Mouse (Mus musculus): ENCODE results near the gene Matk. TPM values are rescaled to one million over a fixed set of nuclear protein-coding genes. Genes with fewer than 3 reads are reported as not detected.
A peak's percentile ranks its signal among the peaks of the same experiment; 100 is the strongest.
"Not testable (repeated sequence)": the region's sequence is repeated elsewhere in the genome, so short reads cannot be mapped to it uniquely, and the experiment has no call there.

The Matk gene
- polyA plus RNA-seq (2015; fragmentation: Nextera tagmentation; extraction: Ambion mirVana) = 3.4 and 3.8 TPM in 2 replicates

DNA sequence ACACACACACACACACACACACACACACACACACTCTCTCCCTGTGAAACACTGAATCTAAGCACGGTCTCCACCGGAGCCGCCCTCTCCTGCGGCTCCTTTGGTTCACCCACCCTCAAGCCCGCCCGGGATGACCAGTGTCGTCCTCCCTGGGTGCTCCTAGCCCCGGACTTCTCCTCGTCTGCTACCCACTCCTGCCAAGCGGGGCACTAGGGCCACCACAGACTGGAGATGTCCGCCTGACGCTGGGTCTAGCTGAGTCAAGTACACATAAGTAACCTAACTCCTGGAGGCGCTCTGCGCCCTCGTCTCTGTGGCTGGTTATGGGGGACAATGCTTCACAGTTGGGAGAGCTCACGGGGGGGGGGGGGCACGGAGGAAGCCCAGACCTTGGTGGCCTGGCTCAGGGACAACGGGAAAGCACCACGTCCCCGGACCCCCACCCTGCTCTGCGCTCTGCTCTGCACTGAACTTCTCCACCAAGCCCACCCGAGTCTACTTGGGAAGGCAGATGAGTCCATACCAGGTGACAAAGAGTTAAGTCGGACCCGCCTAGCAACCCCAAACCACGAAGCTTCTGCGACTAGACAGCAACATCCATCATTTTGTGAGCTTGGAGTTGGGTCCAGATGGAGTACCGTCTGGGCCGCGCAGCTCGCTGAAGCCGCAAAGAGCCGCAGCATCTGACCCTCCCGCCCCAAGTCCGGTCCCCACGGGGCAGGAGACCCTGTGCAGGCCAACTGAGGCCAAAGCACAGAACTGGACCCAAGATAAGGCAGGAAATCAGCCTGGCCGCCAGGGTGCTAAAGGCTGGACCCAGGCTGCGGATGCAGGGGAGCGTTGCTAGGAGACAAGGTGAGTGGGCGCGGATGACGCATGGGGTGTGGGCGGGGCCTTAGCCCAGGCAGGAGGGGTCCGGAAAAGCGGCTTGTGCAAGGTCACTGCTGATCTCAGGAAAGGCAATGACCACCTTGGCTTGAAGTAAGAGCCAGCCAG, at the start of gene Matk:
Matk (plus strand) TSS at position 512 of the 996 bp plus-strand sequence.
- no peak within 1 kb of the TSS for H3K27ac ChIP-seq
- H3K9ac ChIP-seq = no peak within 1 kb of the TSS
- no peak within 1 kb of the TSS; the same call in 1 of the 2 replicates for H3K4me3 ChIP-seq (replicated peaks)
- H3K4me2 ChIP-seq = peak within 1 kb of the TSS; percentile 43
- ATAC-seq (ENCODE audit: insufficient read depth, low FRiP score, low read depth) = peak; percentile 17; the same call in 1 of the 2 replicates
- H3K27me3 ChIP-seq (replicated peaks) = peaks cover 53% of the 10 kb centered on the region
- 9% methylated on average over 43 of the region's 44 CpGs for WGBS
- H3K4me1 ChIP-seq = peaks cover 16% of the 10 kb centered on the region
- no peaks in the 10 kb centered on the region for H3K9me3 ChIP-seq
- H3K36me3 ChIP-seq = no peaks in the 10 kb centered on the region

DNA sequence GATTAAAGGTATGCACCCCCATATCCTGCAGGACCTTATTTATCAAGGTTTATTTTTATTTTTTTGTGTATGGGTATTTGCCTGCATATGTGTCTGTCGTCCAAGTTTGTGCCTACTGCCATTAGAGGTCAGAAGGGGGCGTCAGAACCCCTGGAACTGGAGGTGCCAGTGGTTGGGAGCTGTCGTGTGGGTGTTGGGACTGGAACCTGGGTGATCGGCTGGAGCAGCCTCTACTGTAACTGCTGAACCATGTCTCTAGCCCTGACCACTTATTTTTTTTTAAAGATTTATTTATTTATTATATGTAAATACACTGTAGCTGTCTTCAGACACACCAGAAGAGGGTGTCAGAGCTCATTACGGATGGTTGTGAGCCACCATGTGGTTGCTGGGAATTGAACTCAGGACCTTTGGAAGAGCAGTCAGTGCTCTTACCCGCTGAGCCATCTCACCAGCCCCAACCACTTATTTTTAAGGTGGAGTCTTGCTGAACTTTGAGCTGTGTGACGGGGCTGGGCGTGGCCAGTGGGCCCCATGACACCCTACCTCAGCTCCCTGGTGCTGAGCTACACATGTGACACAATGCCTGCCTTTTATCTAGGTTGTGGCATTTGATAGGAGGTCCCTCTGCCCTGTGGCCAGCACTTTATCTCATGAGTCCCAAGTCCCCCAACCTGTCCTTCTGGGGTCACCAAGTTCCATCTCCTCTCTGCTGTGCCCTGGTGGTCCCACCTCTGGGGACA, 49.6 kb upstream of the Matk start:
- H3K4me3 ChIP-seq (replicated peaks) = no peak overlapping the region
- H3K4me2 ChIP-seq = no peak overlapping the region
- no peaks in the 10 kb centered on the region for H3K4me1 ChIP-seq
- no peaks in the 10 kb centered on the region for H3K36me3 ChIP-seq
- H3K27me3 ChIP-seq (replicated peaks) = no peaks in the 10 kb centered on the region
- ATAC-seq (ENCODE audit: insufficient read depth, low FRiP score, low read depth) = peak; percentile 75
- H3K9me3 ChIP-seq = no peaks in the 10 kb centered on the region
- no peak overlapping the region for H3K9ac ChIP-seq
- 59% methylated on average over 8 of the region's 8 CpGs for WGBS
- no peak overlapping the region for H3K27ac ChIP-seq

DNA sequence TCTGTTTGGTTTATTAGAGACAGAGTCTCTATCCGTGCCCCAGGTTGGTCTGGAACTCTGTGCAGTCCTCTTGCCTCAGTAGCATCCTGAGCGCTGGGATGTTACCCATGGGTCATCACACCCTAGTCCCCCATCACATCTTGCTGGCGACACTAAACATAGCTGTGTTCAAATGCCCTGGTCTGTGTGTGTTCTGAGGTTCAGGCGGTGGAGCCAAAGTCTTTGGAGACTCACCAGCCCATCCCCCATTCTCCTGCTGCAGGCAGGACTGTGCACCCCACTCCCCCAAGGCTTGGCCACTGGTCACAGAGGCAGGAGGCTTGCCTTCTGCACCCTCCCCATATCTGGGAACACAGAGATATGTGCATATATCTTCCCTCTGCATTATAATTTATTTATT, 48.6 kb upstream of the Matk start:
- ATAC-seq (ENCODE audit: insufficient read depth, low FRiP score, low read depth) = no peak
- Histone ChIP-seq H3K4me3 (replicated peaks) (no peak overlapping the region), H3K36me3 (no peaks in the 10 kb centered on the region), H3K27me3 (replicated peaks) (no peaks in the 10 kb centered on the region), H3K27ac (no peak overlapping the region), H3K9me3 (no peaks in the 10 kb centered on the region), H3K4me2 (no peak overlapping the region), H3K9ac (no peak overlapping the region), H3K4me1 (no peaks in the 10 kb centered on the region)
- 66% methylated on average over 4 of the region's 4 CpGs for WGBS

DNA sequence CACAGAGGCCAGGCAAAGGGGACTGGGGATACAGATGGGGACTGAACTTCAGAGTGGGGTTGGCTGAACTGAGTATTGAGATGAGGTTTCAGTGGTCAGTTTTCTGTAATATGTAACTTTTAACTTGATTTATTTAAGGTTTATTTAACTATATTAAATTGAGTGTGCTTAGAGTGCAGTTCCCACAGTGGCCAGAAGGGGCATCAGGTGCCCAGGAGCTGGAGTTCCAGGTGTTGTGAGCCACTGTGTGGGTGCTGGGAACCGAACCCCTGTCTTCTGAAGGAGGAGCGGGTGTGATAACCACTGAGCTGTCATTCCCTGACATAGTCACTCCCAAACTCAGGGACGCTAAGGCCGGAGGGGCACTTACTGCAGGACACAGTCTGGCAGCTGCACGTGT, 42.6 kb upstream of the Matk start:
- no peak overlapping the region for H3K4me2 ChIP-seq
- H3K4me1 ChIP-seq = no peaks in the 10 kb centered on the region
- no peak overlapping the region for H3K4me3 ChIP-seq (replicated peaks)
- no peak overlapping the region for H3K27ac ChIP-seq
- H3K9me3 ChIP-seq = no peaks in the 10 kb centered on the region
- H3K36me3 ChIP-seq = no peaks in the 10 kb centered on the region
- 91% methylated on average over 5 of the region's 5 CpGs for WGBS
- H3K9ac ChIP-seq = no peak overlapping the region
- no peaks in the 10 kb centered on the region for H3K27me3 ChIP-seq (replicated peaks)
- ATAC-seq (ENCODE audit: insufficient read depth, low FRiP score, low read depth) = no peak

DNA sequence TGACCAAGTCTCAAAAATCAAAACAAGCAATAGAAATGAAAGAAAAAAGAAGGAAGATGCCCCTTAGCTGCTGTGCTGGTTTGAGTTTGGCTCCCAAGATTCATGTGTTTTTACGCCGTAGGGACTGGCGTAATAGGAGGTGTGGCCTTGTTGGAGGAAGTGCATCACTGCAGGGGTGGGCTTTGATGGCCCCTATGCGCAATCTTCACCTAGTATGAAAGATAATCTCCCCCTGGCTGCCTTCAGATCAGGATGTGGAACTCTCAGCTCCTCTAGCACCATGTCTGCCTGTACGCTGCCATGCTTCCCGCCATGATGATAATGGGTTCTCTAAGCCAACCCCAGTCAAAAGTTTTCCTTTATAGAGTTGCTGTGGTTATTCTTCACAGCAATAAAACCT, 36.5 kb upstream of the Matk start:
- Histone ChIP-seq H3K27ac (no peak overlapping the region), H3K27me3 (replicated peaks) (no peaks in the 10 kb centered on the region), H3K36me3 (no peaks in the 10 kb centered on the region), H3K9me3 (no peaks in the 10 kb centered on the region), H3K9ac (no peak overlapping the region), H3K4me2 (no peak overlapping the region), H3K4me3 (replicated peaks) (no peak overlapping the region), H3K4me1 (no peaks in the 10 kb centered on the region)
- WGBS = 81% methylated on average over 6 of the region's 6 CpGs
- ATAC-seq (ENCODE audit: insufficient read depth, low FRiP score, low read depth) = no peak

DNA sequence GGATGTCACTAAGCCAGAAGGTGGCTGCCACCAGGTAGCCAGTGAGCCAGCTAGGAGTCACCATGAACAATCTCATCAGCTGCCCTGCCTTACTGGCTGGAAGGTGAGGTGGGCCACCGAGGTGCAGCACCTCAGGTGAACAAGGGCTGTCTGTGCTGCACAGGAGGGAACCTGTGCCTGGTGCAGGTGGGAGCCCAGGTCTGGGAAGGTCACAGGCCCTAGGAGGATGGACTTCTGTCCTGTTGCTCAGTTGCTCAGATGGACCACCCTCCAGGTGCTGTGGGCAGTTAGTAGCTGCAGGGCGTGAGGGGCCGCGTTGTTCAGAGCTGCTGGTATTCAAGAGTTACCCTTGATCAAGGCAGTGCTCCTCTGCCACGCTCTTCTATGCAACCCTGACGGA, 35.9 kb upstream of the Matk start:
- H3K4me2 ChIP-seq = no peak overlapping the region
- H3K27ac ChIP-seq = no peak overlapping the region
- no peak overlapping the region for H3K4me3 ChIP-seq (replicated peaks)
- H3K4me1 ChIP-seq = no peaks in the 10 kb centered on the region
- no peaks in the 10 kb centered on the region for H3K9me3 ChIP-seq
- H3K9ac ChIP-seq = no peak overlapping the region
- ATAC-seq (ENCODE audit: insufficient read depth, low FRiP score, low read depth) = no peak
- WGBS = 85% methylated on average over 6 of the region's 6 CpGs
- H3K36me3 ChIP-seq = no peaks in the 10 kb centered on the region
- H3K27me3 ChIP-seq (replicated peaks) = no peaks in the 10 kb centered on the region

DNA sequence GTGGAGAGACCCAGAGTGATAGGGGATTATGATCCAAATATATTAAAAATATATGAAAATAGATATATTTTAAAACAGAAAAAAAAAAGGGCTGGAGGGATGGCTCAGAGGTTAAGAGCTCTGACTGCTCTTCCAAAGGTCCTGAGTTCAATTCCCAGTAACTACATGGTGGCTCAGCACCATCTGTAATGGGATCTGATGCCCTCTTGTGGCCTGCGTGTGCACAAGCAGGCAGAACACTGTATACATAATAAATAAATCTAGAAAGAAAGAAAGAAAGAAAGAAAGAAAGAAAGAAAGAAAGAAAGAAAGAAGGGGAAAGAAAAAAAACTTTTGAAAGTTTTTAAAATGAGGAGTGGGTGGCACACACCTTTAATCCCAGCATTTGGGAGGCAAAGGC, 35.5 kb upstream of the Matk start:
- not testable (repeated sequence) for H3K4me1 ChIP-seq; H3K9me3 ChIP-seq; H3K4me2 ChIP-seq; H3K27ac ChIP-seq; H3K4me3 ChIP-seq (replicated peaks); H3K36me3 ChIP-seq; H3K27me3 ChIP-seq (replicated peaks); ATAC-seq (ENCODE audit: insufficient read depth, low FRiP score, low read depth); H3K9ac ChIP-seq
- 7% methylated on average over 1 of the region's 1 CpGs for WGBS

DNA sequence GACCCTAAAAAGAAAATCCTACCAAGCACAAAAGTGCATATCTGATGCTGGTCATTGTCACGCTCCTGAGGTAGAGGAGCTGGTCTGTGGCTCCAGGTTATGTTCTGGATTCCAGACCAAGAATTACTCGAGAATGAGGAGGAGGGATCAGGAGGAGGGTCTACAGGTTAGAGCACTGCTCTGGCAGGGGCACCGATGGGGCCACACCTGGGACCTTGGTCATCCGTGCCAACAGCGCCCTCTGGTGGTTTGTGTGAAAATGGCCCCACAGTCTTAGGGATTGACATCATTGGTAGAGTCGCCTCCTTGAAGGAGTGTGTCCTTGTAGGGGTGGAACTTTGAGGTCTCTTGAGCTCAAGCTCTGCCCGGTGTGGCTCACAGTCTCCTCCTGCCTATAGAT, 34.8 kb upstream of the Matk start:
- no peaks in the 10 kb centered on the region for H3K4me1 ChIP-seq
- no peak for ATAC-seq (ENCODE audit: insufficient read depth, low FRiP score, low read depth)
- H3K9ac ChIP-seq = no peak overlapping the region
- no peak overlapping the region for H3K27ac ChIP-seq
- no peaks in the 10 kb centered on the region for H3K27me3 ChIP-seq (replicated peaks)
- no peaks in the 10 kb centered on the region for H3K36me3 ChIP-seq
- H3K4me2 ChIP-seq = no peak overlapping the region
- no peaks in the 10 kb centered on the region for H3K9me3 ChIP-seq
- 35% methylated on average over 7 of the region's 7 CpGs for WGBS
- no peak overlapping the region for H3K4me3 ChIP-seq (replicated peaks)

DNA sequence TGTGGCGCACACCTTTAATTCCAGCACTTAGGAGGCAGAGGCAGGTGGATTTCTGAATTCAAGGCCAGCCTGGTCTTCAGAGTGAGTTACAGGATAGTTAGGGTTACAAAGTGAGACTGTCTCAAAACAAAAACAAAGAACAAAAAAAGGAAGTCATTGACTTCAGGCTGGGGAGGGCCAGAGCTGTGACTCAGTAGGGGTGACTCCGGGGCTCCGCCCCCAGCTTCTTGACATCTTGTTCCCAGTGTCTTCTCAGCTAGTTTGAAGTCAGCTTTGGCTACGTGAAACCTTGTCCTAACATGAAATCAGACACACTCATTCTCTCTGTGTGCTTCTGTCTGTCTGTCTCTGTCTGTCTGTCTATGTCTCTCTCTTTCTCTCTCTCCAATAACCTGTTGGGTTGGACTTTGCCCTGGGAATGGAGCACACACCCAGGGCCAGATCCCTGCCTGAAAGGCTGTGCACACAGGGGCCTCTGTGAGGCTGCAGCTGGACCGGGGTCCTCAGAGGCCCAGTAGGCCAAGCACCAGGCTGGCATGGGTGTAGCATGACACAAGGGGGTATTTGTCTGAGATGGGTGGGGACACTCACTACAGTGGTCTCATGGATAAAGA, 31.2 kb upstream of the Matk start:
- WGBS = 78% methylated on average over 5 of the region's 5 CpGs
- peak; percentile 71; the same call in 1 of the 2 replicates for ATAC-seq (ENCODE audit: insufficient read depth, low FRiP score, low read depth)
- Histone ChIP-seq H3K4me1 (no peaks in the 10 kb centered on the region), H3K9me3 (no peaks in the 10 kb centered on the region), H3K4me3 (replicated peaks) (no peak overlapping the region), H3K27ac (no peak overlapping the region), H3K9ac (no peak overlapping the region), H3K4me2 (no peak overlapping the region), H3K36me3 (no peaks in the 10 kb centered on the region), H3K27me3 (replicated peaks) (no peaks in the 10 kb centered on the region)

DNA sequence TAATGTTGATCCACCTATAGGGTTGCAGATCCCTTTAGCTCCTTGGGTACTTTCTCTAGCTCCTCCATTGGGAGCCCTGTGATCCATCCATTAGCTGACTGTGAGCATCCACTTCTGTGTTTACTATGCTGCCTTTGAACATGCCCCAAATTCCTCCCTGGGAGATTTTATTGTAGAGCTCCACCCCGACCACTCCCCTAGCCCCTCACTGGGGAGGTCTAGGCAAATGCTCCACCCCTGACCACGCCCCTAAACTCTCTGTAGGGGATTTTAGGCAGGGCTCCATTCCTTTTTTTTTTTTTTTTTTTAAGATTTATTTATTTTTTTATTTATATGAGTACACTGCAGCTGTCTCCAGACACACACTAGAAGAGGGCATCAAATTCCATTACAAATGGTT, 29.0 kb upstream of the Matk start:
- not testable (repeated sequence) for ATAC-seq (ENCODE audit: insufficient read depth, low FRiP score, low read depth); H3K27me3 ChIP-seq (replicated peaks); H3K4me1 ChIP-seq; H3K4me2 ChIP-seq; H3K27ac ChIP-seq; H3K9me3 ChIP-seq; H3K9ac ChIP-seq; H3K4me3 ChIP-seq (replicated peaks); H3K36me3 ChIP-seq
- 52% methylated on average over 2 of the region's 2 CpGs for WGBS

DNA sequence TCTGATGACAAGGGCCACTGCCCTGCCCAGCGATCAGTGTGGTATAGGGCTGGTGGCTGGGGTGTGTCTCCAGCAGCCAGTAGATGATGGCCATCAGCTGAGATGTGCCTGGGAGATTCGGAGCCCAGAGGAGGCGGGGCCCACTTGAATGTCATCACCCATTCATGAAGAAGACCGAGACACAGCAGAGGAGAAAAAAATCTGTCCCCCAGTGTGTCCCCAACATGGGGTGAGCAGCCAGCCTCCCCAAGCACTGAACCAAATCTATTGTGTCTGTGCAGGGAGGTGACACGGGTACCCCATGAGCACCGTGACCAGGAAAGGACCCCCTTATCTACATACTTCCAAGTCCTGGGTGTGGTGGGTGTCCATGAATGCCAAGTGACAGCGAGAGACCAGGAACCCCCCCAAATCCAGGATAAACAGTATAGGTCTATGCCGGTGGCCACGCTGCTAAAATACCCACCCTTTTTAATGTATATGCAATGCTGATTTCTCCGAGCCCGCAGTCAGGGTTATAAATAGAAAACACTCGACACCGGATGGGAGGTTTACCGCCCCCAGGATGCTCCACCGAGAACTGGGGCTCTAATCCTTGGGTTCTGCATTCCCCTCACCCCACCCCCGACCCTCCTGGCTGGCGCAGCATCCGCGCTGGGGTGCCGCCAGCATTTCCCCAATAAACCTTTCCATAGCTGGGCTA, 22.8 kb upstream of the Matk start:
- 0 out of 2 replicates have a peak overlapping the region, but pooled peaks have one; percentile 2 for H3K4me2 ChIP-seq
- WGBS = 13% methylated on average over 20 of the region's 20 CpGs
- H3K4me3 ChIP-seq (replicated peaks) = 0 out of 2 replicates have a peak overlapping the region, but pooled peaks have one; percentile 11
- H3K9me3 ChIP-seq = no peaks in the 10 kb centered on the region
- H3K27ac ChIP-seq = no peak overlapping the region
- H3K27me3 ChIP-seq (replicated peaks) = peaks cover 31% of the 10 kb centered on the region
- H3K9ac ChIP-seq = no peak overlapping the region
- no peaks in the 10 kb centered on the region for H3K36me3 ChIP-seq
- no peak for ATAC-seq (ENCODE audit: insufficient read depth, low FRiP score, low read depth)
- peaks cover 10% of the 10 kb centered on the region for H3K4me1 ChIP-seq
